Mouse (Mus musculus) CH12.LX (cell line): ENCODE measurements at regions not wholly inside any gene's neighbourhood (a gene's known extent, or its start where the extent isn't known, plus 50 kb on each side); places are given as distances from the start of the nearest gene placed in this dataset.

Source experiments
- CTCF ChIP-seq, 2 experiments: IDR thresholded peaks in 1 of 2; conservative IDR thresholded peaks in 1 of 2; 2 replicates each; pipeline ENCODE4 v1.5.1; 2011 to 2012; ENCODE audit warnings: low read depth in 2 of 2, low read length in 2 of 2, improper control_type of control experiment in 1 of 2, inconsistent platforms in 1 of 2, mild to moderate bottlenecking in 1 of 2, moderate library complexity in 1 of 2
- MAZ ChIP-seq: IDR thresholded peaks from 2 replicates; pipeline ENCODE4 v1.6.1; 2012; ENCODE audit warnings: low read depth, mild to moderate bottlenecking, inconsistent platforms, low read length, improper control_type of control experiment, moderate library complexity
- NELFE ChIP-seq: IDR thresholded peaks from 2 replicates; pipeline ENCODE4 v1.6.1; 2011; ENCODE audit warnings: low read depth, low read length, improper control_type of control experiment
- POLR2A ChIP-seq: IDR thresholded peaks from 2 replicates; pipeline ENCODE4 v1.6.1; 2011; ENCODE audit warnings: low read depth, mild to moderate bottlenecking, improper control_type of control experiment, low read length
- USF2 ChIP-seq: conservative IDR thresholded peaks from 2 replicates; pipeline ENCODE4 v1.6.1; 2011; ENCODE audit warnings: low read depth, low read length, improper control_type of control experiment
- ZMIZ1 ChIP-seq: IDR thresholded peaks from 2 replicates; pipeline ENCODE4 v1.6.1; 2012; ENCODE audit warnings: low read depth, mild to moderate bottlenecking, inconsistent platforms, low read length, improper control_type of control experiment
- ZNF384 ChIP-seq: IDR thresholded peaks from 2 replicates; pipeline ENCODE4 v1.6.1; 2012; ENCODE audit warnings: low read depth, low read length, improper control_type of control experiment, inconsistent platforms

GRCm38 (mm10) chr14:55338500-55338899 is 116.7 kb downstream of the Dhrs2 start:
- TF ChIP-seq NELFE, result no peak
- TF ChIP-seq ZNF384, result no peak
- TF ChIP-seq CTCF (conservative IDR thresholded peaks at IDR 0.05 in 1 of 2, IDR thresholded peaks at IDR 0.05 in 1 of 2; ENCODE audit: low read depth in 2 of 2, low read length in 2 of 2), result no peak
- no peak for TF ChIP-seq ZMIZ1
- TF ChIP-seq USF2, result no peak
- no peak for TF ChIP-seq POLR2A
- no peak for TF ChIP-seq MAZ
